In genomic region chr6:140633616-140634015, GRCm38 (mm10) we compare ENCODE assay signal across 25 mouse cellular contexts. TPM values are rescaled to one million over a fixed set of nuclear protein-coding genes. Genes with fewer than 3 reads are reported as not detected.
DNase-seq lines count a peak whose midpoint lies in the region; ATAC-seq lines count a peak whose summit lies in the region.
"Had no signal": no experiment of that assay in that cellular context is flagged by ENCODE, and none has a peak within 500 bp of the region (broad histone marks: within the 10 kb centered on the region; RNA-seq: fewer than 3 reads in every experiment).

No protein-coding gene starts in this region.

- H3K4me1 ChIP-seq in hindbrain, embryonic 13.5 days (replicated peaks): peaks cover 13% of the 10 kb centered on the region
- peaks cover 8% of the 10 kb centered on the region; the same call in 1 of the 2 replicates for H3K4me1 ChIP-seq in hindbrain, embryonic 10.5 days (replicated peaks)
- H3K4me1 ChIP-seq: lung, embryonic 15.5 days had no signal

- no peak overlapping the region for H3K9ac ChIP-seq in hindbrain, embryonic 13.5 days
- H3K9ac ChIP-seq: forebrain, embryonic 15.5 days; liver, embryonic 15.5 days; lung, embryonic 15.5 days; stomach, embryonic 15.5 days had no signal

- 86% methylated on average over 8 of the region's 8 CpGs for WGBS in hindbrain, embryonic 13.5 days
- WGBS in hindbrain, embryonic 10.5 days: 96% methylated on average over 8 of the region's 8 CpGs

- H3K4me3 ChIP-seq in hindbrain, embryonic 13.5 days: no peak overlapping the region
- H3K4me3 ChIP-seq in hindbrain, embryonic 10.5 days: no peak overlapping the region
- H3K4me3 ChIP-seq: embryonic facial prominence, embryonic 10.5 days; forebrain, embryonic 15.5 days; layer of hippocampus, adult 2 months; liver, embryonic 15.5 days; lung, embryonic 15.5 days; megakaryocyte, embryonic 14.5 days; stomach, embryonic 15.5 days had no signal

- peak; percentile 35 for DNase-seq in cerebellum, adult 11 months
- DNase-seq in cerebellum, adult 9-11 months: no peak
- DNase-seq in hindbrain, embryonic 10.5 days (ENCODE audit: low spot score): no peak
- DNase-seq in NIH3T3 (ENCODE audit: low read depth): peak; percentile 49
- DNase-seq in cerebellum, adult 8-10 months: peak; percentile 32
- DNase-seq in testis, postnatal 14 days (ENCODE audit: low spot score): no peak
- no peak for DNase-seq in yolk sac, embryonic 10.5 days (ENCODE audit: low spot score)
- DNase-seq: adrenal gland, postnatal 36 days; gastrocnemius, postnatal 10 days; kidney, postnatal 25 days; liver; lung, postnatal 36 days; right cerebral cortex, adult 18-20 months; thymus, adult 18-20 months; thymus, postnatal 36 days had no signal

- H3K36me3 ChIP-seq in hindbrain, embryonic 13.5 days: peaks cover 37% of the 10 kb centered on the region
- peaks cover 53% of the 10 kb centered on the region for H3K36me3 ChIP-seq in hindbrain, embryonic 10.5 days

- no peak for ATAC-seq in hindbrain, embryonic 13.5 days (ENCODE audit: low FRiP score)
- ATAC-seq: forebrain, embryonic 15.5 days; intestine, postnatal 0 days; midbrain, embryonic 16.5 days had no signal

- H3K27ac ChIP-seq in hindbrain, embryonic 13.5 days: 0 out of 2 replicates have a peak overlapping the region, but pooled peaks have one; percentile 30
- H3K27ac ChIP-seq in hindbrain, embryonic 10.5 days: no peak overlapping the region
- H3K27ac ChIP-seq: embryonic facial prominence, embryonic 10.5 days; forebrain, embryonic 15.5 days; layer of hippocampus, adult 2 months; liver, embryonic 15.5 days; lung, embryonic 15.5 days; stomach, embryonic 15.5 days had no signal

- H3K4me2 ChIP-seq in hindbrain, embryonic 13.5 days: no peak overlapping the region
- H3K4me2 ChIP-seq: forebrain, embryonic 15.5 days; liver, embryonic 15.5 days; lung, embryonic 15.5 days; stomach, embryonic 15.5 days had no signal

- no peaks in the 10 kb centered on the region for H3K9me3 ChIP-seq in hindbrain, embryonic 13.5 days
- no peaks in the 10 kb centered on the region for H3K9me3 ChIP-seq in hindbrain, embryonic 10.5 days
- H3K9me3 ChIP-seq: embryonic facial prominence, embryonic 10.5 days; forebrain, embryonic 15.5 days; liver, embryonic 15.5 days; lung, embryonic 15.5 days; megakaryocyte, embryonic 14.5 days; stomach, embryonic 15.5 days had no signal

- no peaks in the 10 kb centered on the region for H3K27me3 ChIP-seq in hindbrain, embryonic 13.5 days
- no peaks in the 10 kb centered on the region for H3K27me3 ChIP-seq in hindbrain, embryonic 10.5 days (ENCODE audit: insufficient read depth, poor library complexity, severe bottlenecking)
- H3K27me3 ChIP-seq: forebrain, embryonic 15.5 days; liver, embryonic 15.5 days; lung, embryonic 15.5 days; megakaryocyte, embryonic 14.5 days; stomach, embryonic 15.5 days had no signal

RNA-seq across cellular contexts. Expression of gene Aebp2, which starts 11.2 kb away (rescaled TPM):
- 8.9 and 9.3 TPM in 2 replicates for polyA plus RNA-seq in hindbrain, embryonic 13.5 days (2015; fragmentation: Nextera tagmentation; extraction: Ambion mirVana)
- polyA plus RNA-seq in hindbrain, embryonic 10.5 days (2016; fragmentation: Nextera tagmentation; extraction: Ambion mirVana): 8.0 and 9.4 TPM in 2 replicates

Comparison
In these comparisons a context has a peak if more than half of its experiments do, and no peak if none do; other contexts are left out.
1. DNase-seq: peak in cerebellum, adult 11 months (single experiment), NIH3T3 (single experiment) and cerebellum, adult 8-10 months (single experiment); none in cerebellum, adult 9-11 months (single experiment), hindbrain, embryonic 10.5 days (single experiment), testis, postnatal 14 days (single experiment) and yolk sac, embryonic 10.5 days (single experiment).